Mouse (Mus musculus) adrenal gland, postnatal 10 days (tissue): ENCODE data around the gene Ccdc127. TPM values are rescaled to one million over a fixed set of nuclear protein-coding genes. Genes with fewer than 3 reads are reported as not detected.

Source experiments
- DNase-seq: peaks from one replicate; pipeline ENCODE4 v3.0.0; 2021; ENCODE audit warnings: mixed read lengths
- long read RNA-seq, 2 experiments: library from polyadenylated mRNA; stranded (forward); transcript quantifications; one replicate each; pipeline ENCODE4 v2.0.0; 2021
- total RNA-seq, 2 experiments: library from RNA; stranded (reverse); gene quantifications; 2 replicates each; pipeline ENCODE4 v1.2.3; 2021

Ccdc127 gene
- total RNA-seq, result 10 to 100 TPM; 46.7 to 48.4 TPM
- long read RNA-seq, experiment 1, full-length matches to known transcripts, result 39 of 44 reads
- long read RNA-seq, experiment 1, partial matches to known transcripts, result 1 of 44 reads
- long read RNA-seq, experiment 1, other reads (novel, unspliced or antisense), result 4 of 44 reads
- long read RNA-seq, experiment 2, full-length matches to known transcripts, result 25 of 29 reads
- long read RNA-seq, experiment 2, partial matches to known transcripts, result 2 of 29 reads
- long read RNA-seq, experiment 2, other reads (novel, unspliced or antisense), result 2 of 29 reads

DNA sequence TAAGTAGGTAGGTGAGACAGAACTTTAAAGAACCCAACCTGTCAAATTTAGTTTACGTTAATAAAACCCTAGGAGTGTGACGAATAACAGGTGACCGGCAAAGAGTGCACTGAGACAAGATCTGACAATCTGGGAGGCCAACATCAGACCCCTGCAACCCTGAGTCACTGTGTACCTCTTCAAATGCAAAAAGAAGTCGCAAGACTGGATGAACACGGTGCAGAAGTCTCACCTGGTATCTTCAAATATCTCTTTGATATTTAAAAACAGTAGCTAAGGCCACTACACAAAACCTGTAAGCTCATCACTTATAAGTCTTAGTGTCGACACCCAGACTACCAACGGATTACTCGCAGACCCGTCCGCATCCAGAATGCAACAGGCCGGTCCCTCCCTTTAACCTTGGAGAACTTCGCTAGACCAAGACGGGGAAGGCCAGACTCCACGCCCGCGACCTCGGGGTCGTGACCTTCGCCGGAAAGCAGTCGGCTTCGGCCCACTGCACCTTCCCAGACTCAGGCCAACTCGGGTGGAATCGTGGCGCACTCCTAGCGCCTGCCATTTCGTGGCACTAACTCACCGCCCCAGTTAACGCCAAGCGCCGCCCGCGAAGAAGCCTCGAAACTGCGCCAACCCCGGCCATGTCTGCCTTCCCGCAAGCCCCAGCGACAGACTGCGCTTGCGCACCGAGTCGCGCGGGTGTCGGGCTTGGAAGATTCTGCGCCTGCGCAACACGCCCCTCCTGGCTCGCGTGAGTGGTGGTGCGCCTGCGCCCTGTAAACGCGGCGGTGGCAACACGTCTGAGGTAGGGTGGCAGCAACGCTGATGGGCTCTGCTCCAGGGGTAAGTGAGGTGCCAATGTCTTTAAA is at the start of gene Ccdc127, which contains the start of gene Sdha:
Ccdc127 (plus strand) TSS at position 744 of the 869 bp plus-strand sequence.
Sdha (minus strand) TSS at position 715 of the 869 bp plus-strand sequence.
- peak; percentile 95 for DNase-seq

DNA sequence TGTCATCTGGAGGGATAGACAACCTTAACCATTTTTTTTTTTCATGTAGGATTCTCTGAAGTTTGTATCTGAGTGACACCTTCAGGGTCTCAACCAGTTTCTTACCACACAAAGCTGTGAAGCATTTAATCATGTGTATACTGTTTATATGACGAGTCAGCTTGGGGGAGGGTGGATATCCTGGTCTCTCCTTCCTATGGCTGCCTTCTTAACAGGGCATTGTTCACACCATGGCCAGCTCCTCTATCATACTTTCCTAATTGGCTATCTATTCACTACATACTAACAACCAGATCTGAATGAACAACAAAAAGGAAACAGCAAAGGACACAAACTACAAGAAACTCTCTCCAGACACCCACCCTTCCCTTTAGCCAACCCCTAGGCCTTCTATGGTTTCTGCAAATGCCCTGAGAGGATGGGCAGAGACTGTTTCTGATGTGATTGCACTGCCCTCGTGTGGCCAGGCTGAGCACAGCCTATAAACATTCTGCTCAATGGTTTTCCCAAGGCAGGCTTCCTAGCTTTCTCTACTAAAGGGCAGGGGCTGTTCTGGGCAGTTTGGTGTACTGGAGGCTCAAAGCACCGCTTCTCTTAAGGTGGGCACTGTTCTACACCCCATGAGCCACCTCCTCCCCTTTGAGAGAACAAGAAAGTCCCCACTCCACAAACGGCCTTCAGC is 49.0 kb upstream of the Ccdc127 start:
- peak; percentile 82 for DNase-seq

DNA sequence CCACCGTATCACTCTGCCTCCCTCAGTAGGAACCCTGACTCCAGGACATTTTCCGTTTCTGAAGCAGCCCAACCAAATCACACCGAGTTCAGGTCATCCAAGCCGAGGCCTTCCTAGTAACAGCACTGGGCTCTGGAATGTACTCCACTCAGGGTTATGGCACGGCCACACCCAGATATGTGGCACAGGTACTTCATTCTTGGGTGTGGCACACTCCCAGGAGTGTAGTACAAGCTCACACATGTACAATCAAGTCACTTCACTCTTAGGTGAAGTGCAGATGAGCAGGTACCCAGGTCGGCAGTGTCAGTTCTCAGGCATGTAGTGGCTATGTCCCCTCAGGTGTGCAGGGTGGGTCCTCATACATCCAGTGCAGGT is 48.5 kb upstream of the Ccdc127 start:
- no peak for DNase-seq

DNA sequence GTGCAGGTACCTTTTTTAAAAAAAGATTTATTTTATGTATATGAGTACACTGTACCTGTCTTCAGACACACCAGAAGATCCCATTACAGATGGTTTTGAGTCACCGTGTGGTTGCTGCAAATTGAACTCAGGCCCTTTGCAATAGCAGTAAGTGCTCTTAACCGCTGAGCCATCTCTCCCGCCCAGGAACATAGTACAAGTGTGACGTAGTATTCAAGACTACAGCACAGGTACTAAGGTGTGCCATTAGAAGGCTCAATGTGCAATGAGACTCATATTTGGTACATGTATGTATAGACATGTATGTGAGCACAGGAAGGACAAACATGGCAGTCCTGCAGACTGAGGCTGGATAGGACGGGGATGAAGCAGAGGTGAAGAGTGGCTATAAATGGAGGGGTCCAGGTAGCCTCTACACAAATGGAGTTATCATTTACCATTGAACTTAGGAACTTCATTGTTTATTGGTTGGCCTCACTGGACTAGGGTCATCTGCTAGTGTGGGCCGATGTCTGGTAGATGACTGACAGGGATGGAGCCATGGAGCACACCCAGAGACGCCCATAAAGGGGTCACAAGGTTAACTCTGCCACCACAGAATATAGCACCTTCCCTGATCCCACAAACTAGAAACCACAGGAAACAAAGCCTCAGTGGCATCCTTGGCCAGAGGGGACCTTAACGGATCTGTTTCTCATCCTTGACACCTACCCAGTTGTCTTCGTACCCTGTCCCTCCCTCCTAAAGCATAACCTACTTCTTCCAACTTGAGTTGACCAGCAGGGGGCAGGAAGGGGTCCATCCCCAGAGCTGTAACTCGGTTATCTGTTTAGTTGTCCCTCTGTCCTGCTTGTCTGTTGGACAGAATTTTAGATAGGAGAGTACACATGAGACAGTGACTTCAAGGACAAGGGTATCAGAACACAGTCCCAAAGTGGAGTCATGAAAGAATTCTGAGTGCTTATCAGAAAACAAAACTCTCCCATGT is 47.8 kb upstream of the Ccdc127 start:
- DNase-seq, result peak; percentile 11

DNA sequence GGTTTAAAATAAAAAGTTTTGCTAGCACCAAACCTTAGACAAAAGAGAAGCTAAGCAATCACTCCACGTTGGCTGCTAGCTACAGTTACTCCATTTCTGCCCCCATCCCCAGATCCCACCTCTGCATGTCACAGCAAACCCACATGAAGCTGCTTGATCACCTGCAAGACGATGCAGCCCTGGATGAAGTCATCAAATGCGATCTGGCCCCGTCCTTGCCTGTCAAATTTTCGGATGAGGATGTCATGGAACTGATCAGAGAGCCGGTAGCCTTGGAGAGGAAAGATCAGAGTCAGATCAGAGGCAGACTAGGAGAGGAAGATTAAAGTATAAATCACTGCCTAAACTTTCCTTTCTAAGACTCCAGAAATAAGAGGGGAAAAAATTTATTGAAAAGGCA is 44.7 kb upstream of the Ccdc127 start:
- DNase-seq, result peak; percentile 9

DNA sequence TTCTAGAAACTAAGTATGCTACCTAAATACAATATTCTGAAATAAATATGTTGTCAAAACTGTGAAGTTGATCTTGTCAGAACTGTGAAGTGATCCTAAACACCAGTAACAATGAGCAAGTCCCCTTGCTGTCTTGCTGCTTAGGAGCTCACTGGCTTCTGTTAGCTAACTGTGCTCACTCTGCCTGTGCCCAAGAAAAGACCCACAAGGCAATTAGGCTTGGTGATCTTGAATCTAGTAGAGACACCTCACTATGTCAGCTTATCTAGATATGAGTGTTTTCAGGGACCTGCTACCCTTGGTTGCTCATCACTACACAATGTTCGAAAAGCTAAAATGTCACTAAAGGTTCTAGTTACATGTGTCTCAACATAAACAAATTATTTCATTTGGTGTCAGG is 44.3 kb upstream of the Ccdc127 start:
- no peak for DNase-seq

DNA sequence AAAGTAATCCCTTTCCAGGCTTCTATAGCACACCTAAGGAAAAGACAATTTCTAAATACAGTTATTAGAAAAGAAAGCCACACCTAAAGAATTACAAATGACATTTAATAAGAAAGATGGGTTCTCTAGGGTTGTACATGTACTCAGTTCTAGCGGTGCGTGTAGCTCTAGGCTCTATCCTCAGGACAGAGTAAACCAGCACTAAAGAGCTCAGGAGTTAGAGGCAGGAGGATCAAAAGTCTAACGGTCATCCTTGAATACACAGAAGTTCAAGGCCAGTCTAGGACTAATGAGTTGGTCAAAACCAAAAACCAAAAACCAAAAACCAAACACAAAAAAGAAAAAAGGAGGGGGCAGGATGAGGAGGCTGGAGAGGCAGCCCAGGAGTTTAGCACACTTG is 35.5 kb upstream of the Ccdc127 start:
- no peak for DNase-seq

DNA sequence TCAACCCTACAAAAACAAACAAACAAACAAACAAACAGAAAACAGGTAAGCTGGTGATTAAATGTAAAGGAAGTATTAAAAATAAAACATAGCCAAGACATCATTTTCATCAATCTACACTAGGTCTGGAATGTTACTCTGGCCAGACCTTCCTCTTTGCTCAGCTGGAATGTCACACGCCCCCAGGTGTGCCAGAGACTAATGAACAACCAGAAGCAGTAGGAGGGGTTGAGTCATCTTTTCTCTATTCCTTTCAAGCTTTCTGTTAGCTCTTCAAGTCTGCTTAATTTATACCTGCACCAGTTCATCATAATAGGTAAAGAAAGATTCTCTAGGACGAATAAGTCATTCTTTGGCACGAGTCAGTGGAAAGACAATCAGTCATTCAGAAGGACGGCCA is 33.7 kb upstream of the Ccdc127 start:
- no peak for DNase-seq

DNA sequence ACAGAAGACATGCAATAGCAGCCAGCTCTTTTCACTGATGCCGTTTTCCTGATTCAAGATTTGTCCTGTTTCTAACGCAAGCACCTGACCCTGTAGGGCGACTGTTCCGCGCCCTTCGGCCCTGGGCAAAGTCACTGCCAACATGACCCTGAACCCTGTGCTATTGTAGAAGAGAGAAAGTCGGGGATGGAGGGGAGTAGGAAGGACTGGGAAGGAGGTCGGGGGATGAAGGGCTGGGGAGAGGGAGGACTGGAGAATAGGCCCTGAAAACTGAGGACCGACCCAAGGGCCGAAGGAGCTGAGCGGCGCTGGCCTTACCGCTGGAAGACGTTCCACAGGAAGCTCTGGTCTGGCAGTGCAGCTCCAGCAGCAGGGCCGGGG is 33.3 kb upstream of the Ccdc127 start:
- DNase-seq, result no peak

DNA sequence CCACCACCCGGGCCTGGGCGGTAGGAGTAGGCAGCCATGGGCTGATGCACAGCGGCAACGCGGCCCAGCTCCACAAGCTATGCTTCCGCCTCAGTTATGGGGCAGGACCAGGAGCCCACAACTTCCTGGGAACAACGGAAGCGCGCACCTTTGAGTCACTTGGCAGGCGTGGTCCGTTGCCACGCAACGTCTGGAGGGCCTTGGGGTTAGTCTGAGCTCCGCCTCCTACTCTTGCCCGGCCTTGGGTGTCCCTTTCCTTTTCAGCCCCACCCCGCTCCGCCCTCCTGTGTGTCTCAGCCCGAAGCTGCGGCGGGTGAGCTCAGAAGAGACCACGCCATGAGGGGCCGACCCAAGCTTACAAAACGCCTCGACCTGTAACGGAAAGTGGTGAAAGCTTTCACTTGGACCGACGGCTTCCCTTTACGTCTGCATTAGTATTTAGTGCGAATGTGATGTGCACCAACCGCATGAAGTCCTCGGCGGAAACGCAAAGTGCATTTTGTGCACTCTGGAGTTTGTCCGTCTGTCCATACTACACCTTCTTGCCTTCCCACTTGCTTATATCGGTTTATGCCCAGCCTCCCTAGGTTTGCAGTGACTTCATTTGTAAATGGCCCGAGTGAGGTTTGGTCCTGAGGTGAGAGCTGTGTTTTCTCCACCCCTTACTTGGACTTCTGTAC is 32.8 kb upstream of the Ccdc127 start, which contains the start of gene Pdcd6:
Pdcd6 (minus strand) TSS at position 411 of the 680 bp plus-strand sequence.
- peak; percentile 95 for DNase-seq

DNA sequence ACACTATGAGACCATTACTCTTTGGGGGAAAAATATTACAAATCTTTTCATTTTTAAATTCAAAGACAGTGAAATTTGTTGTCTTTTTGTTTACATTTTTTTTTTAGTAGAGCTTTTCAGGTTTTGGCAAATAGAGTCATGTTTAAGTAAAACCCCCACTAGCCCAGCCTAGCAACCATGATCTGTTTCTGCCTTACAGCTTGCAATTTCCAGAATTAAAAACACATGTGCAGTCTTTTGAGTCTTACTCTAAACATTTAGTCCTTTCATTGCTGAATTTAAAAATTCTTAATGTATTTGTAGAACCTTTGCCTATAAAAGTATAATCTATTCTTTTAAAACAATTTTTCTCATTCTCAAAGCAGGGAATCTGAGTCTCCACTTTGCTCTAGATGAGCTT is 20.8 kb upstream of the Ccdc127 start:
- DNase-seq, result no peak

DNA sequence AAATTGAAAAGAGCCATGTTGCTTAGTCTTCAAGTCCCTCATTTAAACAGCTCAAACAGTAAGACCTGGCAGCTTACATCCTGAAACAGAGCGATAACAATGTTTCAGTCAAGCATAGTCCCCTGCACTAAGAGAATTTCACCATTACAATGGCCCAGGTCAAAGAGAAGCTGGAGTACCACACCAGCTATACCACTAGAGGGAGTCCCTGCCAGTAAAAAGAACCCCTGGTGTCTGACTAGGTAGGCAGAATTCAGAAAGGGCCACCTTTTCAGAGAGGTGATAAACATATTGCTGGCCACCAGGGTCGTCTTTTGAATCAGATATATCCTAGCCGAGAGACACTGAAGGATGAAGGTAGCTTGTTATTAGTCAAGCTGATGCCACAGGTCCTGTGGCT is 9.1 kb upstream of the Ccdc127 start:
- peak; percentile 48 for DNase-seq

DNA sequence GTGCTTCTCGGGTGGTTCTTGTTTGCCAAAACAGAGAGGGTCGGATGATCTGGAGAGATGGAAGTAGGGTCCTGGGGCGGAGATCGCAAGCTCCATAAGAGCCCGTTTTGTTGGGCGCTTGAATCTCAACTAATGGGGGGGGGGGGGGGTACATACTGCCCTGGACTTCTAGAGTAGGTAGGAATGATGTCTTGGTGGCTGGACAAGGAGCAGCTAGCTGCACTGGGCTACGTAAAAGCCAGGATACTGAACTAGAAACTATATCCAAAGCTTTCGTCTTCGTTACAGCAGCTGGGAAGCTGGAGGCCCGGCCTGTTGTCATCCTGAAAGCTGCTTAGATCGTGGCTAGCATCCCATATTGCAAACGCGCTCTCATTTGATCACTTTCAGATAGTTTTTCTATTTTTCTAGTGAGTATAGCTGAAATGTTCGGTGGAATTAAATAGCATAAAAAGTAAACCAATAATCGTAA is 362 bp downstream of the Ccdc127 start:
- DNase-seq, result no peak

DNA sequence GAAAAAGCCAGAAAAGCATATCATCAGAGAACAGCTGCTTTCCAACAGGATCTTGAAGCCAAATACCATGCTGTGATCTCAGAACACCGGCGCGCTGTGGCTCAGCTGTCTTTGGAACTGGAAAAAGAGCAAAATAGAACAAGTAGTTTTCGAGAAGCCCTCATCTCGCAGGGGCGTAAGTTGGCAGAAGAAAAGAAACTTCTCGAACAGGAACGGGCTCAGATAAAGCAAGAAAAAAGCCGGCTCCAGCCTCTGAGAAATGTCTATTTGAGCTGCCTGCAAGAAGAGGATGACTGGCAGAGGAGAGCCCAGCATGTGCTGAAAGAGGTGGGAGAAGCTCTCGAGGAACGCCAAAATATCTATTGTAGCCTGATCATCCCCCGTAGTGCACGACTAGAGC is 6.4 kb downstream of the Ccdc127 start:
- DNase-seq, result no peak

DNA sequence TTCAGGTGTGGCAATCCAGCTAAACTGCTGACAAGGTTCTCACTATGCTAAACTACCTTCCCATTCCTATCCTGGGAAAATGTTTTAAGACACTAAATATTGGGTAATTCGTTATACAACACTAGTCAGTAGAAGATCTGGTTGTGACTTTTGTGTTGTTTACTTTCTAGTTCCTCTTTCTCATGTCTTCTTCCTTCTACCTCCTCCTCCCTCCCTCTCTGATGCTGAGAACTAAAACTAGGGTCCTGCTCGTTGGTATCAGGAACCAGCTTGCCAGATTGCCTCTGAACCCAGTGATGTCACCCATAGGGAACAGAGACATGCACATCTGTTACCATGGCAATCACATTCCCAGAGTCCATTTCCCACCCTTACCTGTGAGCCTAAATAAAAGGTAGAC is 12.1 kb downstream of the Ccdc127 start:
- DNase-seq, result no peak

DNA sequence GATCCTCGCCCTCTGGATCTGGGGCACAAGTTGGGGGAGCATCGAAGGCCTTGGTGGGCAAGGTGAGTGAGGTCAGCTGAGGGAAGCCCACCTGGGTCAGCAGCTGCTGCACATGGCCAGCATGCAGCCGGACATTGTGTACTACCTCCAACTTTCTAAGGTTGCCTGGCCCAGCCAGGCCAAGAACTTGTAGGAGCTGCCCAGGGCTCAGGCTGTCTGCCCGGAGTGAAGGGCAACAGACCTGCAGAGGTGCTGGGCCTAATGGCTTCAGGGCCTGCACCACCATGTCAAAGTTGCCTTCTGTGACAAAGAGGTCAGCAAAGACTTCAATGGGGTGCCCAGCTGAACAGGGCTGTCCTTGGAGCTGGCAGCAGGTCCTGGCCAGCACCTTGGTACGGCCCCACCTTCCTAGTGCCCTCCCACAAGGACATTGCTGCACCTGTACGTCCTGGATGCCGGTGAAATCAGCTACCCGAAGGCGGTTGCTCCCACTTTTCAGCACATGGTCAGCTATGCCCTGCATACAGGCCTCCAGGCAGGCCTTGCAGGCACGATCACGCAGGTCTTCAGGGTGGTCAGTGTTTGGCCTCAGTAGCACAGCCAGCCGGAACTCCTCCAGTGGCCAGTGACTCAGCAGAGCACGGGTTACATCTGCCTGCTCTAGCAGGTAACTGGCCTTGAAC is 13.2 kb downstream of the Ccdc127 start:
- peak; percentile 17 for DNase-seq

DNA sequence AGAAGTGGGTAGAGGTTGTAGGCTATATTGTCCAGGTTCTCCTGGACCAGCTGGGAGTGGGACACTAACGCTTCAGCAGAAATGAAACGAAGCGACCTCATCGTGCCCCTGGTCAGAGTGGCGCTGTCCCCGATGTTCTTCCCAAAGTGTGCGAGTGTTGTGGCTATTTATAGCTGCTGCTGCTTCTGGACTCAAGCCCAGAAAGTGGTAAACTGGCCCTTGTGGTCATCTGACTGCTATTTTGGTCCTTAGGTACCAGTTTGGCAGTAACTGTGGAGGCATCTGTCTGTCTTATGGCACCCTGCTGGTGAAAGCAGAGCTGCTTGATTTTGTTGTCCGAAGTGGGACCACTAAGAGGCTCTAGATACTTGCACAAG is 13.7 kb downstream of the Ccdc127 start, which contains the start of gene Lrrc14b:
Lrrc14b (minus strand) TSS at position 147 of the 377 bp plus-strand sequence.
- peak; percentile 42 for DNase-seq

DNA sequence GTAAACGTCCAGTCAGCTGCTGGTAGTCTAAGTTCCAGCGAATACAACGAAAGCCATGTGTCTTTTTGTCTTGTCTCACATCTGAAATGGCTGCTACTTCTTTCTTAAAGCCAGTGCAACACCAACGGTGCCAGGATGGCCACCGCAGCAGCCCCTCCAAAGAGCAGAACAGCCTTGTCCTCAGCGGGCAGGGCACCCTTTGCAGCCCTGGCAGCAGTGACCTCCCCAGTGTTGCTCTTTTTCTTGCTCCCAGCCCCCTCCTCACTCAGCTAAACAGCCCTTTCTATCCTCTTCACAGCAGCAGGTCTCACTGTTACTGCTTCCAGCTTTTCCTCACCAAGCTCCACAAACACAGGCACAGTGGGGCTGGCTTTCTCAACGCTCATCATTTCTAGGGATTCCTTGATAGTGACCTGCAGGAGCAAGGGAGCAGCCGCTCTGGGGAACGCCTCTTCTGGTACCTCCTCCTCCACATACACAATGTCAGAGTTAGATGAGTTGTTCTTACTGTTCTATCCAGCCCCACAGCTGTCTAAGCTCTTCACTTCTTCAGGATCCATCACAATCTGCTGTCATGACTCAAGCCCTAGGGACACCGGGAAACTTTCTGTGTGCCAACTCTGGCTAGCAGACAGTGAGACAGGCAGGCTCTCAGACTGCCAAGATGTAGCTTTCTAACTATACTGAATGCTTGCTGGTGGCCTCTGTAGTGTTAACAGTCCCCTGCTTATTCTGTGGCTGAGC is 31.6 kb downstream of the Ccdc127 start:
- DNase-seq, result no peak

DNA sequence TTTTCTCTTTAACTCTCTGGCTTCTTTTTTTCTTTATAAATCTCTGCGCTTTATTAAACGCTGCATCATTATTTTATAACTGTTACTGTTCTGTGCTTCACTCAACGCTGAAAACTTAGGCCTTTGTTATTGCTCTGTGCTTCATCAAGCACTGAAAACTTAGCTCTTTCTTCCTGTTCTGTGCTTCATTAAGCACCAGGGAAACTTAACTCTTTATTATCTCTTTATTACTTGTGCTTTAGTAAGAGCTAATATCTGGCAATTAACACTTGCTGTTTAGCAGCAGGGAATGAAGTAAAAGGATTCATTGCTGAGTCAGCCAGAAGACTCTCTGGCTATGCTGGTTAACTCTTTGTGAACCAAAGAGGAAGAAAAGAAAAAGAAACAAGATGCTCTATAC is 32.2 kb downstream of the Ccdc127 start:
- no peak for DNase-seq

DNA sequence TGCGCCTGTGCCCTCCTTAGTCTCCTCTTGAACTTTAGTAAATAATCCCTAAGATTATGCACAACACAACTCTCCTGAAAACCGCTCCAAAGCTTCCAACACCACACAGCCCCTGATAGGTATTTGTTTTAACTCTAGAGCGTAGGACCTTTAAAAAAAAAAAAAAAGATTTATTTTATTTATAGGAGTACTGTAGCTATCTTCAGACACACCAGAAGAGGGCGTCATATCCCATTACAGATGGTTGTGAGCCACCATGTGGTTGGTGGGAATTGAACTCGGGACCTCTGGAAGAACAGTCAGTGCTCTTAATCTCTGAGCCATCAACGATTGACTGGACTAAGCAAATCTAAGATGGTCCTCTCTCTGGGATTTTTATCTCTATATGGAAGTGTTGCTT is 39.6 kb downstream of the Ccdc127 start:
- DNase-seq, result no peak
